Mouse (Mus musculus): Measurements from ENCODE around the gene Serpinb7.

The Serpinb7 gene

GRCm38 (mm10) chr1:107399355-107399754 lies at the start of gene Serpinb7:
TSS of gene Serpinb7 (plus strand) at chr1:107399655.
- DNase-seq: no peak

GRCm38 (mm10) chr1:107350392-107350791 lies 49.1 kb upstream of the Serpinb7 start:
- DNase-seq: no peak

- DNase-seq: no peak
Measured at GRCm38 (mm10) chr1:107351115-107351514, 48.3 kb upstream of the Serpinb7 start.

GRCm38 (mm10) chr1:107353046-107353445 lies 46.4 kb upstream of the Serpinb7 start:
- DNase-seq: no peak

- no peak for DNase-seq
Measured at GRCm38 (mm10) chr1:107360898-107361297, 38.6 kb upstream of the Serpinb7 start, which contains the start of gene Serpinb11. TSS of gene Serpinb11 (plus strand) at chr1:107361198.

- DNase-seq: no peak
Measured at GRCm38 (mm10) chr1:107365973-107366372, 33.5 kb upstream of the Serpinb7 start.

DNA sequence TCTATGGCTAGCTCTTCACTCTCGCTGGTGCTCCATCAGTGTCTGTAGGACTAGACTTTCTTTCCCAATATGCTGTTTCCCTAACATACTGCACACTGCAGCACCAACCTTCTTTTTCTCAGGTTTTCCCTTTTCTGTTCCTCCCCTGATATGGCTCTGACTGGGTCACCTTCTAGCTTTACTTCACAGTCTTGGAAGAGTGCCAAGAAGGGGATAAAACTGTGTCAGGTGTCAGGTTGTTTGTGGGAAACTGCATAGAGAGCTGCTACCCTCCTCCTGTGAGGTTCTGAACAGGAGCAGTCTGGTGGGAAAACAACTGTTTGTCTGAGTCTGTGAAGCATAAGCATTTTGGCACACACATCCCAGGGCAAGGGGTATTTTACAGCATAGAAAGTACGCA lies 30.5 kb upstream of the Serpinb7 start:
- no peak for DNase-seq

- DNase-seq: no peak
Measured at GRCm38 (mm10) chr1:107376952-107377351, 22.5 kb upstream of the Serpinb7 start.

GRCm38 (mm10) chr1:107378368-107378767 lies 21.1 kb upstream of the Serpinb7 start:
- DNase-seq: no peak

DNA sequence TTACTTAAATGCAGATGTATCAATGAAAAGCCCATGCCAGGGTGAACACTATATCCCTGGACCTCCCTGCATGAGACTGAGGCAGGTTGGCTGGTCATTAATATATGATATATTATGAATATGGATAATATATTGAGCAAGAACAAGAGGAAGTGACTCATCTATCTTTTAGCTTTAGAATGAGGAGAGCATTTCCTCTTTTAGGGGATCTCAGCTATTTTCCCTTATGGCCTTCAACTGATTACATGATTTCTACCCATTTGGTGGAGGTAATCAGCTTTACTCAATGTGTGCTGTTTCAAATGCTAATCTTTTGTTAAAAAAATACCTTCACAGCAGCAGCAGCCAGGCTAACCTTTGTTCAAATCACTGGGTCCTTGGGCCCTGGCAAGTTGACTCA lies 18.0 kb upstream of the Serpinb7 start:
- no peak for DNase-seq

- no peak for DNase-seq
Measured at GRCm38 (mm10) chr1:107382404-107382803, 17.1 kb upstream of the Serpinb7 start.

GRCm38 (mm10) chr1:107384532-107384931 lies 14.9 kb upstream of the Serpinb7 start:
- no peak for DNase-seq

GRCm38 (mm10) chr1:107389753-107390152 lies 9.7 kb upstream of the Serpinb7 start:
- DNase-seq: no peak

DNA sequence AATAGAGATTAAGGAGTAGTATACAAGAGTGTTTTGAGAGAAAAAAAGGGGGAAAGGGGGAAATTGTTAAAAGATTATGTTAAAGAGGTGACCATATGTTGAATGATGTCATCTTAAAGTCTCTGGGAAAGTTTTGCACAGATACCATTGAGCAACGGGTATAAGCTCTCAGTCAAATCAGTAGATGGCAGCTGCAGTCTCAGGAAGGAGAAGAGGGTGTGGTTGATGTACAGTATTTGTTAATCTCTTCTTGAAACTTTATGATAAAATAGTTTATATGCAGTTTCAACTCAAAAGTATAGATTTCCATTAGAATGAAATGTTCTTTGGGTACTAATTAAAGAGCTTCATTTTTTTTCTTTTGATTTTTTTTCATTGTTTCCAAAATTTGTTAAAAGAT lies 2.0 kb upstream of the Serpinb7 start:
- DNase-seq: no peak

GRCm38 (mm10) chr1:107402082-107402481 lies 2.6 kb downstream of the Serpinb7 start:
- DNase-seq: no peak

- DNase-seq: no peak
Measured at GRCm38 (mm10) chr1:107414650-107415049, 15.2 kb downstream of the Serpinb7 start.

- DNase-seq: no peak
Measured at GRCm38 (mm10) chr1:107422487-107422886, 23.0 kb downstream of the Serpinb7 start.

- DNase-seq: no peak
Measured at GRCm38 (mm10) chr1:107431253-107431652, 31.8 kb downstream of the Serpinb7 start.

DNA sequence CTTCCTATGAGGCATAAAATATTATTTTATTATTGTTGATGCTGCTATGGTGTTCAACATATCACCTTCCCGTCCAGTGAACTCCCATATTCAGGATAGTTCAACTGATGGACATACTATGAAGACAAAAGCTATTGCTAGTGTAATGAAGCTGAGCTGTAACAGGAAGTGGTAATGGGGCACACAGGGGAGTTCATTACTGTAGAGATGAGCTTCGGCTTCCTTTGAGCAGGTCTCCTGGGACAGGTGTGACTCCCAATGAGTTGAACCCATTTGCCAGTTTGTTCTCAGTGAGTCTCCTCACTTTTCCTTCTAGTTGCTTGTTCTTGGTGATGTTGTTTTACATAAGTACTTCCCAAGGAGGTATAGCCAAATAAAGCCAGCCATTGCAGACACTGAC lies 36.1 kb downstream of the Serpinb7 start:
- no peak for DNase-seq

GRCm38 (mm10) chr1:107439462-107439861 lies 40.0 kb downstream of the Serpinb7 start:
- DNase-seq: no peak

- no peak for DNase-seq
Measured at GRCm38 (mm10) chr1:107445352-107445751, 45.9 kb downstream of the Serpinb7 start.

DNA sequence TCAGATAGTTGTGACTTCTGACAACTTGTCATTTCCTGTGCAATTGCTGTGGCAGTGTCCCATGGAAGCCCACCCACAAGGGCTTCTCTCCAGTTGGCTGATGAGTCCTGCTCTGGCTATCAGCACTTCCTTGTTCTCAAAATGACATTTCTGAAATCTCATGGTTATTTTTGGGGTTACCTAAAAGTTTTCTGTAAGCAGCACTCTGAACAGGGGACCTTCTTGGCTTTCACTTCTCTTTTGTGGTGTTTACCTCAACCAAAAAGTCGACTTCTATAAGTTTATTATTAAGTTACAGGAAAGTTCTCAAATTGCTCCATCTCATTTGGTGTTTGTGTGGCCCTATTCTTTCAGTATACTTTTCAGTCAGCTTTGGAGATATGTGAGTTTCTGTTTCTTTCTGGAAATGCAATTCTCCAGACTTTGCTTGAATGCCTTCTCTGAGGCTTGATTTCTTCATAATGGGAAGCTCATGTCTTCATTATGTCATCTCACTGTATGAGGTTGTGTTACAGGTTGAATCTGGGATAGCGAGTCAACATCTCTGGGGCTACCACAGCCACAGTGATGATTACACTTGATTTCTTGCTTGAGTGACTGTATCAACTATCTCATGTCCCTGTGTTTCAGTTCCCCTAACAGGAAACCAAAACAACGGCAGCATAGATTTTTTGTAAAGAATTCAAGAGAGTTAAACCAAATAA lies 47.9 kb downstream of the Serpinb7 start:
- no peak for DNase-seq

DNA sequence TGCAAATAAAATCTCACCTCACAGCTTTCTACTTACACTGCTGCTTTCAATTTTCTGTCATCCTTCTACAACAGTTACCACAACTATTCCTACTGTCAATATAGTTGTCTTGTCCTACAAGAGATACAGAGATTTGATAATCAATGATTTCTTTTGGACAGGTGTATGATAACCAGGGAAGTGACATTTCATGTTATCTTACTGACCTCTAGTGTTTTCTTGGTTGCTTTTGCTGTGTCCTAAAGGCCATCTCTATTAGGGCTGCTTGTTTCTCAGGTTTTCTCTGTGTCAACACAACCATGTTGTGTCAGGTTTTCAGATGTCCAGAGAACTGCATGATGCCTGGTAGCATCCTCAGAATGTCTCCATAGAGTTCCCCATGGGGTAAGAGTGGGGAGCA lies 80.5 kb downstream of the Serpinb7 start:
- no peak for DNase-seq

DNA sequence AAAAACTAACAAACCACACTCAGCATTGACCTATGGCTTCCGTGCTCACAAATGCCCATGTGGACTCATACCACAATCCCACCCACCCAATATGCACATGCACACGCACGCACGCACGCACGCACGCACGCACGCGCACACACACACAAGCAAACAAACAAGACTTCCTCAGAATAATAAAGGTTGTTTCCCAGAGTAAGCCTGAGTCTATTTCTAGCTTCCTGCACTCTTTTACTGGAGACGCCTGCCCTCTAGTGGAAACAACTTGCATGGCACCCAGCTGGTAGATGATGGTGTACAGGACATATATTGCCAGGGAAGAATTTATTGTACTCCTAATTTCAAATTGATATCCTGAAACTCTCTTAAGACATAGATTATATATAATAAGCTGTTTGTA lies 82.0 kb downstream of the Serpinb7 start:
- DNase-seq: peak; percentile 70 to 79

- no peak for DNase-seq
Measured at GRCm38 (mm10) chr1:107489577-107489976, 90.1 kb downstream of the Serpinb7 start.
